ENCODE assay signal across 15 mouse cellular contexts in genomic region chr5:4651167-4651955, GRCm38 (mm10).
DNase-seq lines count a peak whose midpoint lies in the region; ATAC-seq and TF ChIP-seq lines count a peak whose summit lies in the region.
"Had no signal": no experiment of that assay in that cellular context is flagged by ENCODE, and none has a peak within 500 bp of the region (broad histone marks: within the 10 kb centered on the region; RNA-seq: fewer than 3 reads in every experiment).

No protein-coding gene starts in this region.

- TF ChIP-seq POLR2A in cerebellum, adult 2 months (IDR thresholded peaks at IDR 0.05; ENCODE audit: borderline replicate concordance, insufficient read depth, low read length): no peak

- no peaks in the 10 kb centered on the region for H3K36me3 ChIP-seq in midbrain, embryonic 11.5 days (ENCODE audit: control insufficient read depth, insufficient read depth, low read length)
- no peaks in the 10 kb centered on the region for H3K36me3 ChIP-seq in midbrain, embryonic 15.5 days (replicated peaks)
- no peaks in the 10 kb centered on the region for H3K36me3 ChIP-seq in embryonic facial prominence, embryonic 14.5 days (ENCODE audit: control insufficient read depth, insufficient read depth, low read length)
- no peaks in the 10 kb centered on the region for H3K36me3 ChIP-seq in hindbrain, postnatal 0 days (ENCODE audit: insufficient read depth, low read length)
- H3K36me3 ChIP-seq: embryonic facial prominence, embryonic 15.5 days; heart, embryonic 15.5 days; limb, embryonic 12.5 days had no signal

- TF ChIP-seq CTCF in hindbrain, postnatal 0 days (IDR thresholded peaks at IDR 0.05; ENCODE audit: low read depth): no peak
- no peak for TF ChIP-seq CTCF in cerebellum, adult 2 months (IDR thresholded peaks at IDR 0.05; ENCODE audit: borderline replicate concordance, insufficient read depth, low read depth, low read length)

- no peaks in the 10 kb centered on the region for H3K27me3 ChIP-seq in midbrain, embryonic 11.5 days (ENCODE audit: control insufficient read depth, insufficient read depth, low read length)
- H3K27me3 ChIP-seq in midbrain, embryonic 15.5 days (replicated peaks): no peaks in the 10 kb centered on the region
- no peaks in the 10 kb centered on the region for H3K27me3 ChIP-seq in embryonic facial prominence, embryonic 14.5 days (replicated peaks; ENCODE audit: control insufficient read depth, insufficient read depth, low read length)
- H3K27me3 ChIP-seq in hindbrain, postnatal 0 days (ENCODE audit: insufficient read depth, low read length): no peaks in the 10 kb centered on the region
- H3K27me3 ChIP-seq in cerebellum, adult 2 months (ENCODE audit: control insufficient read depth, insufficient read depth, low read length): no peaks in the 10 kb centered on the region; the same call in 1 of the 2 replicates
- H3K27me3 ChIP-seq: embryonic facial prominence, embryonic 15.5 days; heart, embryonic 15.5 days; limb, embryonic 12.5 days had no signal

- H3K4me1 ChIP-seq in midbrain, embryonic 11.5 days (ENCODE audit: control insufficient read depth, insufficient read depth, low read length): peaks cover 5% of the 10 kb centered on the region; the same call in 1 of the 2 replicates
- peaks cover 10% of the 10 kb centered on the region for H3K4me1 ChIP-seq in midbrain, embryonic 15.5 days
- peaks cover 15% of the 10 kb centered on the region for H3K4me1 ChIP-seq in embryonic facial prominence, embryonic 14.5 days (ENCODE audit: control insufficient read depth, insufficient read depth, low read length)
- H3K4me1 ChIP-seq in hindbrain, postnatal 0 days (ENCODE audit: insufficient read depth, low read length): no peaks in the 10 kb centered on the region; the same call in 1 of the 2 replicates
- no peaks in the 10 kb centered on the region for H3K4me1 ChIP-seq in cerebellum, adult 2 months (ENCODE audit: control insufficient read depth, insufficient read depth, low read length)
- H3K4me1 ChIP-seq: embryonic facial prominence, embryonic 15.5 days; heart, embryonic 15.5 days had no signal

- ATAC-seq in midbrain, embryonic 11.5 days (ENCODE audit: low FRiP score): peak; percentile 84
- ATAC-seq in midbrain, embryonic 15.5 days (replicated peaks): no peak
- peak; percentile 63; the same call in 1 of the 2 replicates for ATAC-seq in embryonic facial prominence, embryonic 14.5 days (ENCODE audit: low read depth)
- ATAC-seq in hindbrain, postnatal 0 days: peak; percentile 45; the same call in 1 of the 2 replicates
- ATAC-seq: liver, postnatal 0 days had no signal

- no peak overlapping the region for H3K4me2 ChIP-seq in midbrain, embryonic 11.5 days
- H3K4me2 ChIP-seq in midbrain, embryonic 15.5 days: no peak overlapping the region
- no peak overlapping the region for H3K4me2 ChIP-seq in embryonic facial prominence, embryonic 14.5 days (ENCODE audit: low read depth, low read length)
- no peak overlapping the region for H3K4me2 ChIP-seq in hindbrain, postnatal 0 days (ENCODE audit: low read depth, low read length)
- H3K4me2 ChIP-seq: embryonic facial prominence, embryonic 15.5 days; heart, embryonic 15.5 days; limb, embryonic 12.5 days had no signal

- H3K27ac ChIP-seq in midbrain, embryonic 11.5 days (ENCODE audit: low read depth, low read length): peak overlapping the region; percentile 41
- H3K27ac ChIP-seq in midbrain, embryonic 15.5 days: no peak overlapping the region
- no peak overlapping the region for H3K27ac ChIP-seq in embryonic facial prominence, embryonic 14.5 days (replicated peaks; ENCODE audit: low read depth, low read length)
- no peak overlapping the region for H3K27ac ChIP-seq in hindbrain, postnatal 0 days
- no peak overlapping the region for H3K27ac ChIP-seq in cerebellum, adult 2 months (ENCODE audit: insufficient read depth, low read length)
- H3K27ac ChIP-seq: embryonic facial prominence, embryonic 15.5 days; heart, embryonic 15.5 days; layer of hippocampus, adult 2 months; limb, embryonic 12.5 days had no signal

- no peak overlapping the region for H3K9ac ChIP-seq in midbrain, embryonic 11.5 days (ENCODE audit: low read length)
- no peak overlapping the region for H3K9ac ChIP-seq in midbrain, embryonic 15.5 days
- no peak overlapping the region for H3K9ac ChIP-seq in embryonic facial prominence, embryonic 14.5 days (ENCODE audit: low read depth, low read length)
- H3K9ac ChIP-seq in hindbrain, postnatal 0 days (replicated peaks; ENCODE audit: low read length): no peak overlapping the region
- H3K9ac ChIP-seq: embryonic facial prominence, embryonic 15.5 days; heart, embryonic 15.5 days; limb, embryonic 12.5 days; liver, postnatal 0 days had no signal

- 59% methylated on average over 6 of the region's 6 CpGs for WGBS in midbrain, embryonic 11.5 days
- 34% methylated on average over 6 of the region's 6 CpGs for WGBS in midbrain, embryonic 15.5 days
- WGBS in embryonic facial prominence, embryonic 14.5 days: 46% methylated on average over 6 of the region's 6 CpGs
- WGBS in hindbrain, postnatal 0 days: 43% methylated on average over 6 of the region's 6 CpGs
- 74% methylated on average over 6 of the region's 6 CpGs for WGBS in cerebellum, adult 2 months

- DNase-seq in midbrain, embryonic 11.5 days (ENCODE audit: low spot score, missing footprints): peak; percentile 75
- DNase-seq in embryonic facial prominence, embryonic 14.5 days (ENCODE audit: low spot score): peak; percentile 41
- peak; percentile 37 for DNase-seq in hindbrain, postnatal 0 days (ENCODE audit: low spot score)
- peak; percentile 62 for DNase-seq in retina, embryonic 14.5 days (ENCODE audit: low spot score)
- no peak for DNase-seq in cerebellum, adult 2 months
- DNase-seq in right cerebral cortex, adult 2 months (ENCODE audit: low spot score in 2 of 2): no peak
- no peak for DNase-seq in spleen, adult 12 weeks (ENCODE audit: low spot score)
- DNase-seq: cerebellum, adult 9-10 months; kidney, adult 18-20 months; liver, postnatal 0 days had no signal

- no peaks in the 10 kb centered on the region for H3K9me3 ChIP-seq in midbrain, embryonic 11.5 days (ENCODE audit: control insufficient read depth, low read length)
- H3K9me3 ChIP-seq in midbrain, embryonic 15.5 days: no peaks in the 10 kb centered on the region
- no peaks in the 10 kb centered on the region for H3K9me3 ChIP-seq in embryonic facial prominence, embryonic 14.5 days (ENCODE audit: control insufficient read depth, low read length)
- H3K9me3 ChIP-seq in hindbrain, postnatal 0 days (ENCODE audit: low read length): no peaks in the 10 kb centered on the region
- H3K9me3 ChIP-seq: embryonic facial prominence, embryonic 15.5 days; heart, embryonic 15.5 days; limb, embryonic 12.5 days had no signal

- no peak overlapping the region for H3K4me3 ChIP-seq in midbrain, embryonic 11.5 days (ENCODE audit: low read depth, low read length)
- no peak overlapping the region for H3K4me3 ChIP-seq in midbrain, embryonic 15.5 days
- no peak overlapping the region for H3K4me3 ChIP-seq in embryonic facial prominence, embryonic 14.5 days (ENCODE audit: low read depth, low read length)
- no peak overlapping the region for H3K4me3 ChIP-seq in hindbrain, postnatal 0 days (ENCODE audit: low read length)
- H3K4me3 ChIP-seq in cerebellum, adult 2 months (replicated peaks; ENCODE audit: insufficient read depth, low read depth, low read length): no peak overlapping the region
- H3K4me3 ChIP-seq: embryonic facial prominence, embryonic 15.5 days; heart, embryonic 15.5 days; layer of hippocampus, adult 2 months; limb, embryonic 12.5 days had no signal

Comparison
In these comparisons a context has a peak if more than half of its experiments do, and no peak if none do; other contexts are left out.
1. DNase-seq: peak in midbrain, embryonic 11.5 days (single experiment), embryonic facial prominence, embryonic 14.5 days (single experiment), hindbrain, postnatal 0 days (single experiment) and retina, embryonic 14.5 days (single experiment); none in cerebellum, adult 2 months (0 of 2), right cerebral cortex, adult 2 months (0 of 2) and spleen, adult 12 weeks (single experiment).